Mouse (Mus musculus) left cerebral cortex, adult 8-10 months (tissue): ENCODE data around the gene Ppfia4. TPM values are rescaled to one million over a fixed set of nuclear protein-coding genes. Genes with fewer than 3 reads are reported as not detected.

ENCODE experiments used
- DNase-seq, 2 experiments: peaks; one replicate each; pipeline ENCODE4 v3.0.0; 2022; ENCODE audit warnings: low spot score in 2 of 2
- total RNA-seq, 4 experiments: library from RNA; stranded (reverse); gene quantifications; 2 replicates each; pipeline ENCODE4 v1.2.4; 2022

The Ppfia4 gene
- total RNA-seq, 4 experiments from 2014 or later = 51.1 to 57.9 (median 55.8) TPM

GRCm38 (mm10) chr1:134339757-134340619, 7.3 kb upstream of the Ppfia4 start:
- DNase-seq = no peak

- no peak for DNase-seq
These were observed 6.4 kb upstream of the Ppfia4 start for GRCm38 (mm10) chr1:134339162-134339561.

- no peak for DNase-seq
These were observed 4.4 kb upstream of the Ppfia4 start for GRCm38 (mm10) chr1:134336958-134337710.

GRCm38 (mm10) chr1:134335924-134336810, 3.4 kb upstream of the Ppfia4 start:
- peak in 1 of 2 experiments; percentile 39 for DNase-seq

DNA sequence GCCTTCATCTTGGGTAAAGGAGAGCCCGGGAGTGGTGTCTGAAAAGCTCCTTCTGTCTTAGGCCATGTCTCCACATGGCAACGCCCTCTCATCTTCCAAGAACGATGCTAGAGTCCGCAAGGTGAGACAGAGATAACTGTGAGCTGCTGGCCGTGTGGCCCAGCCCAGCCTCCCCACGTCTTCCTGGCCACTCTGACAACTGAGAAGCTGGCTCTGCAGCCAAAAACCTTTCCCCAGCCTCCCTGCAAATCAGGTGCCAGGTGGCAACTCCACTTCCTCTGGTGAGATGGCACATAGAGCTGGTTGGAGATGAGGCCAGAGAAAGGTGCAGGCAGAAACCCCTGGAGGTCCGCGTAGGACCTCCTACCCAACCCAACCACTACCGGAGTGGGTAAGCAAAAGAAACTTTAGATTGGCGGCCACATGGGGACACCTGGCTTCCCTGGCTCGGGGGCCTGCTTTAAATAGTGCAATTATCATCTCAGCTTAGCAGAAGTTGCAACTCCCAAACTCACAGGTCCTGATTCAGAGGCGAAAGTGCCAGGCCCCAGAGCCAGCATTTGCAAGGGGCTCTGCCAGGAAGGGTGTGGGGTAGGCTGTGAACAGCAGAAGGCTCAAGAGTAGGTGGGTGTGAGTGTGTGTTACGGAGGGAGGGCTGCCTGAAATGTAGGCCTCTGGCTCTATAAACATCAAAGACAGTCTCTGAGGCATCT, 2.6 kb upstream of the Ppfia4 start:
- peak in 1 of 2 experiments; percentile 80 for DNase-seq

- DNase-seq = no peak
These were observed 1.5 kb upstream of the Ppfia4 start for GRCm38 (mm10) chr1:134334111-134334827.

DNA sequence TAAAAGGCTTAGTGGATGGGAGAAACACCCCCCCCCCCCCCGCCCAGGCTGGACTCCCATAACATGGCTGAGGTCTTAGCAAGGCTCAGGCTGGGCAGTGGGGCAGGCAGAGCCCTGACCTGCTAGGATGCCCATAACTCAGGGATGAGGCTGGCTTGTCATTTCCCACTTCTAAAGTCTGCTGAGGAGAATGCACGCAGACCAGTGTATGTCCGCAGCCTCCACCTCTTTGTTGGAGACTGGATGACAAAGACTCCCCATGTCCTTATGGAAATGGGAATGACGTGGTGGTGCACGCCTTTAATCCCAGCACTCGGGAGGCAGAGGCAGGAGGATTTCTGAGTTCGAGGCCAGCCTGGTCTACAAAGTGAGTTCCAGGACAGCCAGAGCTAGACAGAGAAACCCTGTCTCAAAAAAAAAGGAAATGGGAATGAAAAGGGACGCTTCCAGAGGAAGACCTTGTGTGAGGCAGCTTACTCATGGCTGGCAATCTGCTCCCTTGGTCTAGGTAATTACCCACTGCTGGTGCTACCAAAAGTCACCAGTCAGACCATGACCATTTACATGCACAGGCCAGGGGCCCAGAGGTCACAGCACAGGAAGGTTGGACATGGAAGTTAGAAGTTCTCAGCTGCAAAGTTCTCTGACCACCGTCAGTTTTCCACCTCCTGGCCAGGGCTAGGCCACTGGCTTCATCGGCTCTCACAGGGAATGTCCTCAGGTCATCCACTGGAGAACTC, 813 bp upstream of the Ppfia4 start:
- no peak for DNase-seq

GRCm38 (mm10) chr1:134331879-134332635, 671 bp downstream of the Ppfia4 start:
- DNase-seq = peak; percentile 44 to 56

GRCm38 (mm10) chr1:134326841-134327346, 5.8 kb downstream of the Ppfia4 start:
- DNase-seq = no peak

DNA sequence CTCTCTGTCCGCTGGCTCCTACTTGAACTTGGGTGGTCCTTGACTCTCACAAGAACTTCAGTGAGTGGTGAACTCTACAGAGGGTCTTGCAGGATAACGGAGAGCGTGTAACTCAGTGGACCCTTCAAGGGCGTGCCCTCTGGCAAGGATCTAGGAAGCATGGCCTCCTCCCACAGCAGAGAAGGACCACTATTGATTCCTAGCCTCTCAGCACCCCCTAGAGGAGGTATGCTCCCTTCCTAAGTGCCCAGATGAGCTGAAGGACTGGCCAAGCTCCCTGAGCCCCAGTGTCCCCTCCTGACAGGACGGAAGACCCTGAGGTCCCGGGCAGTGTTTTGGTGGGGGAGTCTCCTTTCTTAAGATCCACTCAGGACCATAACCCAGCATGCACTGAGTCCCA, 10.1 kb downstream of the Ppfia4 start:
- DNase-seq = no peak

GRCm38 (mm10) chr1:134320691-134321301, 11.9 kb downstream of the Ppfia4 start:
- no peak for DNase-seq

GRCm38 (mm10) chr1:134318261-134318660, 14.5 kb downstream of the Ppfia4 start:
- DNase-seq = no peak

DNA sequence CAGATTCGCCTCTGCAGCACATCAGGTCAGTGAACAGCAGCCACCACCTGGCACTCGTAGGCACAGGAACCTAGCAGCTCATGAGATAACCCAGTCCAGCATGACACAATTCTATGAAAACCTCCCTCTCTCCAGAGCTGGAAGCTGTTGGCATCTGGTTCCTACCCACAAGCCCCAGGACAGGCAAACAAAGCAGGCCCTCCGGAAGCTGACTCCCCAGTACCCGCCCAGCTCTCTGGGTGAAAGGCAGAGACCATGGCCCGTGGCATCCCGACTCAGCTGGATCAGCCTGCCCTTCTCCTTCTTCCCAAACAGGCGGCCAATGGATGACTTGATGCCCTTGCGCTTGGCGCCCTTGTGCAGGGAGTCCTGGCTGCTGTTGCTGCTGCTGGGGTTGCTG, 16.4 kb downstream of the Ppfia4 start:
- DNase-seq = no peak

DNA sequence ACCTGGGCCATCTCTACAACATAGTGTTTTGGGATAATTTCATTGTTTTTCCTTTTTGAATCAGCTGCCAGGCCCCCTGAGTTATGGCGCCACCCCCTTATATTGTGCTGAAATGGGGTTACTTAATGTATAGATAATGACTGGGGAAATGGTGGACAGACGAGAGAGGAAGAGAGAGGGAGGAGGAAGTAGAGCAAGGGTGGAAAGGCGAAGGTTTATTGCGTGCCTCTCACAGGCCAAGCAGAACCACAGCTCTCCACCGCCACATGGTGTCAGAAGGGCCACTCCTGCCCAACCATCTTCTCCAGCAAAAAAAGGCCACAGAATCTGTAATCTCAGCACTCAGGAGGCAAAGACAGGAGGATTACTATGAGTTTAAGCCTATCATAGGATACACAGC, 17.5 kb downstream of the Ppfia4 start:
- no peak for DNase-seq

- no peak for DNase-seq
These were observed 21.0 kb downstream of the Ppfia4 start for GRCm38 (mm10) chr1:134311760-134312159.

- DNase-seq = no peak
These were observed 22.0 kb downstream of the Ppfia4 start for GRCm38 (mm10) chr1:134310729-134311128.

- DNase-seq = no peak
These were observed 22.4 kb downstream of the Ppfia4 start for GRCm38 (mm10) chr1:134310291-134310690.

- DNase-seq = no peak
These were observed 25.3 kb downstream of the Ppfia4 start for GRCm38 (mm10) chr1:134307409-134307808.
